ENCODE assay signal across 8 mouse cellular contexts in genomic region chr1:174502031-174502845, GRCm38 (mm10). TPM values are rescaled to one million over a fixed set of nuclear protein-coding genes. Genes with fewer than 3 reads are reported as not detected.
DNase-seq lines count a peak whose midpoint lies in the region; ATAC-seq lines count a peak whose summit lies in the region.

No protein-coding gene starts in this region.

- no peaks in the 10 kb centered on the region for H3K9me3 ChIP-seq in embryonic facial prominence, embryonic 10.5 days
- H3K9me3 ChIP-seq in heart, embryonic 13.5 days, result no peaks in the 10 kb centered on the region

- peaks cover 18% of the 10 kb centered on the region for H3K27me3 ChIP-seq in embryonic facial prominence, embryonic 10.5 days (replicated peaks; ENCODE audit: low read depth, poor library complexity, severe bottlenecking)
- peaks cover 32% of the 10 kb centered on the region for H3K27me3 ChIP-seq in heart, embryonic 13.5 days (replicated peaks)

- H3K4me2 ChIP-seq in heart, embryonic 13.5 days, result peak overlapping the region; percentile 98

- peak; percentile 42 to 49 for DNase-seq in B cell, adult 2 months
- DNase-seq in R1 (ENCODE audit: low read depth, low spot score), result peak; percentile 51
- DNase-seq in embryonic facial prominence, embryonic 10.5 days (ENCODE audit: low spot score), result peak; percentile 76
- peak; percentile 59 to 66 for DNase-seq in layer of hippocampus, postnatal 25 days (ENCODE audit: extremely low spot score in 1 of 2, low spot score in 1 of 2)
- DNase-seq in right cerebral cortex, postnatal 14 days, result peak; percentile 75
- DNase-seq in urinary bladder, postnatal 36 days (ENCODE audit: low spot score in 2 of 2), result no peak

- under 1% methylated on average over 40 of the region's 40 CpGs for WGBS in embryonic facial prominence, embryonic 10.5 days
- under 1% methylated on average over 40 of the region's 40 CpGs for WGBS in heart, embryonic 13.5 days

- H3K4me1 ChIP-seq in embryonic facial prominence, embryonic 10.5 days, result peaks cover 30% of the 10 kb centered on the region
- peaks cover 22% of the 10 kb centered on the region for H3K4me1 ChIP-seq in heart, embryonic 13.5 days

- no peaks in the 10 kb centered on the region for H3K36me3 ChIP-seq in embryonic facial prominence, embryonic 10.5 days (replicated peaks)
- no peaks in the 10 kb centered on the region for H3K36me3 ChIP-seq in heart, embryonic 13.5 days

- H3K9ac ChIP-seq in heart, embryonic 13.5 days, result peak overlapping the region; percentile 83

- peak overlapping the region; percentile 90 for H3K27ac ChIP-seq in embryonic facial prominence, embryonic 10.5 days (replicated peaks)
- H3K27ac ChIP-seq in heart, embryonic 13.5 days (replicated peaks), result 0 out of 2 replicates have a peak overlapping the region, but pooled peaks have one; percentile 33

- H3K4me3 ChIP-seq in embryonic facial prominence, embryonic 10.5 days, result peak overlapping the region; percentile 75
- peak overlapping the region; percentile 72 for H3K4me3 ChIP-seq in heart, embryonic 13.5 days

- no peak for ATAC-seq in heart, embryonic 13.5 days (ENCODE audit: extremely low read depth, insufficient number of reproducible peaks, low FRiP score, low TSS enrichment)
- 0 out of 2 replicates have a peak, but pooled peaks have one; percentile 8 for ATAC-seq in megakaryocyte, adult 5-6 weeks (ENCODE audit: poor library complexity, severe bottlenecking)

RNA-seq across cellular contexts. Expression of gene Fmn2, which starts 0.6 kb away (rescaled TPM):
- 2.4 and 2.5 TPM in 2 replicates for polyA plus RNA-seq in embryonic facial prominence, embryonic 10.5 days (2016; fragmentation: Nextera tagmentation; extraction: Ambion mirVana)
- 0.32 and 0.39 TPM in 2 replicates for polyA plus RNA-seq in heart, embryonic 13.5 days (2015; fragmentation: Nextera tagmentation; extraction: Ambion mirVana)
- total RNA-seq in layer of hippocampus, postnatal 25 days (2021), result 10 to 100 TPM; 60.4 to 65.6 TPM
- total RNA-seq in megakaryocyte, adult 5-6 weeks (2015), result not detected in 2 replicates
- total RNA-seq in megakaryocyte, adult 5-6 weeks (2017), result not detected in 2 replicates

Comparison
In these comparisons a context has a peak if more than half of its experiments do, and no peak if none do; other contexts are left out.
1. DNase-seq: peak in B cell, adult 2 months (2 of 2), R1 (single experiment), embryonic facial prominence, embryonic 10.5 days (single experiment), layer of hippocampus, postnatal 25 days (2 of 2) and right cerebral cortex, postnatal 14 days (single experiment); none in urinary bladder, postnatal 36 days (0 of 2).
2. RNA of gene Fmn2, which starts 0.6 kb away (total RNA-seq): 60.4 to 65.6 TPM in layer of hippocampus, postnatal 25 days; not detected in megakaryocyte, adult 5-6 weeks; every median in the first group is over 10 times any median in the second.